Mouse (Mus musculus): ENCODE data around the gene Gstm3. TPM values are rescaled to one million over a fixed set of nuclear protein-coding genes. Genes with fewer than 3 reads are reported as not detected.
"Not testable (repeated sequence)": the region's sequence is repeated elsewhere in the genome, so short reads cannot be mapped to it uniquely, and the experiment has no call there.

Gstm3 gene
- polyA plus RNA-seq, 1 experiment, result not detected

GRCm38 (mm10) chr3:107986041-107986562, 17.0 kb upstream of the Gstm3 start, which contains the start of gene Gstm2:
Gene Gstm2 (minus strand): TSS chr3:107986453.
- no peak within 1 kb of the TSS for H3K27ac ChIP-seq (ENCODE audit: insufficient read depth, low read length)
- no peak for TF ChIP-seq CTCF (IDR thresholded peaks at IDR 0.05; ENCODE audit: extremely low read depth, insufficient read depth, insufficient read length, insufficient replicate concordance)
- no peak for TF ChIP-seq POLR2A (IDR thresholded peaks at IDR 0.05; ENCODE audit: low read depth, low read length)
- no peaks in the 10 kb centered on the region for H3K36me3 ChIP-seq (ENCODE audit: control insufficient read depth, insufficient read depth, low read length)
- DNase-seq (ENCODE audit: low read depth in 1 of 2, low spot score in 2 of 2), result no peak
- 77% methylated on average over 8 of the region's 8 CpGs for WGBS
- H3K4me3 ChIP-seq (ENCODE audit: extremely low read depth, insufficient read depth, insufficient read length), result no peak within 1 kb of the TSS
- no peaks in the 10 kb centered on the region for H3K27me3 ChIP-seq (ENCODE audit: control insufficient read depth, insufficient read depth, low read length)
- H3K4me1 ChIP-seq (ENCODE audit: control insufficient read depth, insufficient read depth, insufficient read length), result no peaks in the 10 kb centered on the region

GRCm38 (mm10) chr3:107985141-107985540, 16.1 kb upstream of the Gstm3 start:
- H3K4me1 ChIP-seq (ENCODE audit: control insufficient read depth, insufficient read depth, insufficient read length); H3K36me3 ChIP-seq (ENCODE audit: control insufficient read depth, insufficient read depth, low read length); H3K27ac ChIP-seq (ENCODE audit: insufficient read depth, low read length); H3K27me3 ChIP-seq (ENCODE audit: control insufficient read depth, insufficient read depth, low read length); H3K4me3 ChIP-seq (ENCODE audit: extremely low read depth, insufficient read depth, insufficient read length); DNase-seq (ENCODE audit: low read depth in 1 of 2, low spot score in 2 of 2): not testable (repeated sequence)
- 91% methylated on average over 2 of the region's 2 CpGs for WGBS

- 82% methylated on average over 5 of the region's 5 CpGs for WGBS
- Histone ChIP-seq H3K36me3 (ENCODE audit: control insufficient read depth, insufficient read depth, low read length) (no peaks in the 10 kb centered on the region), H3K4me1 (ENCODE audit: control insufficient read depth, insufficient read depth, insufficient read length) (no peaks in the 10 kb centered on the region), H3K4me3 (ENCODE audit: extremely low read depth, insufficient read depth, insufficient read length) (no peak overlapping the region), H3K27me3 (ENCODE audit: control insufficient read depth, insufficient read depth, low read length) (no peaks in the 10 kb centered on the region), H3K27ac (ENCODE audit: insufficient read depth, low read length) (no peak overlapping the region)
- no peak for TF ChIP-seq POLR2A (IDR thresholded peaks at IDR 0.05; ENCODE audit: low read depth, low read length)
- TF ChIP-seq CTCF (IDR thresholded peaks at IDR 0.05; ENCODE audit: extremely low read depth, insufficient read depth, insufficient read length, insufficient replicate concordance), result no peak
- no peak for DNase-seq (ENCODE audit: low read depth in 1 of 2, low spot score in 2 of 2)
Observed at GRCm38 (mm10) chr3:107984471-107984870, 15.4 kb upstream of the Gstm3 start.

GRCm38 (mm10) chr3:107983771-107984170, 14.7 kb upstream of the Gstm3 start:
- H3K27ac ChIP-seq (ENCODE audit: insufficient read depth, low read length), result no peak overlapping the region
- TF ChIP-seq CTCF (IDR thresholded peaks at IDR 0.05; ENCODE audit: extremely low read depth, insufficient read depth, insufficient read length, insufficient replicate concordance) (no peak), POLR2A (IDR thresholded peaks at IDR 0.05; ENCODE audit: low read depth, low read length) (no peak)
- H3K4me1 ChIP-seq (ENCODE audit: control insufficient read depth, insufficient read depth, insufficient read length), result no peaks in the 10 kb centered on the region
- no peak overlapping the region for H3K4me3 ChIP-seq (ENCODE audit: extremely low read depth, insufficient read depth, insufficient read length)
- no peak for DNase-seq (ENCODE audit: low read depth in 1 of 2, low spot score in 2 of 2)
- no peaks in the 10 kb centered on the region for H3K36me3 ChIP-seq (ENCODE audit: control insufficient read depth, insufficient read depth, low read length)
- H3K27me3 ChIP-seq (ENCODE audit: control insufficient read depth, insufficient read depth, low read length), result no peaks in the 10 kb centered on the region
- 50% methylated on average over 3 of the region's 3 CpGs for WGBS

- no peak for TF ChIP-seq POLR2A (IDR thresholded peaks at IDR 0.05; ENCODE audit: low read depth, low read length)
- no peak for TF ChIP-seq CTCF (IDR thresholded peaks at IDR 0.05; ENCODE audit: extremely low read depth, insufficient read depth, insufficient read length, insufficient replicate concordance)
- no peaks in the 10 kb centered on the region for H3K36me3 ChIP-seq (ENCODE audit: control insufficient read depth, insufficient read depth, low read length)
- H3K27ac ChIP-seq (ENCODE audit: insufficient read depth, low read length), result no peak overlapping the region
- WGBS, result 91% methylated on average over 6 of the region's 6 CpGs
- no peaks in the 10 kb centered on the region for H3K27me3 ChIP-seq (ENCODE audit: control insufficient read depth, insufficient read depth, low read length)
- H3K4me1 ChIP-seq (ENCODE audit: control insufficient read depth, insufficient read depth, insufficient read length), result no peaks in the 10 kb centered on the region
- no peak for DNase-seq (ENCODE audit: low read depth in 1 of 2, low spot score in 2 of 2)
- no peak overlapping the region for H3K4me3 ChIP-seq (ENCODE audit: extremely low read depth, insufficient read depth, insufficient read length)
Observed at GRCm38 (mm10) chr3:107982726-107983125, 13.6 kb upstream of the Gstm3 start.

GRCm38 (mm10) chr3:107981261-107981660, 12.2 kb upstream of the Gstm3 start:
- Histone ChIP-seq H3K27me3 (ENCODE audit: control insufficient read depth, insufficient read depth, low read length) (no peaks in the 10 kb centered on the region), H3K27ac (ENCODE audit: insufficient read depth, low read length) (no peak overlapping the region), H3K36me3 (ENCODE audit: control insufficient read depth, insufficient read depth, low read length) (no peaks in the 10 kb centered on the region), H3K4me3 (ENCODE audit: extremely low read depth, insufficient read depth, insufficient read length) (no peak overlapping the region), H3K4me1 (ENCODE audit: control insufficient read depth, insufficient read depth, insufficient read length) (no peaks in the 10 kb centered on the region)
- DNase-seq (ENCODE audit: low read depth in 1 of 2, low spot score in 2 of 2), result no peak
- TF ChIP-seq POLR2A (IDR thresholded peaks at IDR 0.05; ENCODE audit: low read depth, low read length) (no peak), CTCF (IDR thresholded peaks at IDR 0.05; ENCODE audit: extremely low read depth, insufficient read depth, insufficient read length, insufficient replicate concordance) (no peak)
- 73% methylated on average over 3 of the region's 3 CpGs for WGBS

- WGBS, result 74% methylated on average over 3 of the region's 3 CpGs
- H3K27me3 ChIP-seq (ENCODE audit: control insufficient read depth, insufficient read depth, low read length), result no peaks in the 10 kb centered on the region
- H3K36me3 ChIP-seq (ENCODE audit: control insufficient read depth, insufficient read depth, low read length), result no peaks in the 10 kb centered on the region
- DNase-seq (ENCODE audit: low read depth in 1 of 2, low spot score in 2 of 2), result no peak
- no peak for TF ChIP-seq CTCF (IDR thresholded peaks at IDR 0.05; ENCODE audit: extremely low read depth, insufficient read depth, insufficient read length, insufficient replicate concordance)
- TF ChIP-seq POLR2A (IDR thresholded peaks at IDR 0.05; ENCODE audit: low read depth, low read length), result no peak
- H3K4me3 ChIP-seq (ENCODE audit: extremely low read depth, insufficient read depth, insufficient read length), result no peak overlapping the region
- H3K27ac ChIP-seq (ENCODE audit: insufficient read depth, low read length), result no peak overlapping the region
- H3K4me1 ChIP-seq (ENCODE audit: control insufficient read depth, insufficient read depth, insufficient read length), result no peaks in the 10 kb centered on the region
Observed at GRCm38 (mm10) chr3:107977691-107978090, 8.6 kb upstream of the Gstm3 start.

Measured in spleen, adult 2 months (tissue).